Mouse (Mus musculus): Measurements from ENCODE around the gene Tbccd1.
A peak's percentile ranks its signal among the peaks of the same experiment; 100 is the strongest.

The Tbccd1 gene

DNA sequence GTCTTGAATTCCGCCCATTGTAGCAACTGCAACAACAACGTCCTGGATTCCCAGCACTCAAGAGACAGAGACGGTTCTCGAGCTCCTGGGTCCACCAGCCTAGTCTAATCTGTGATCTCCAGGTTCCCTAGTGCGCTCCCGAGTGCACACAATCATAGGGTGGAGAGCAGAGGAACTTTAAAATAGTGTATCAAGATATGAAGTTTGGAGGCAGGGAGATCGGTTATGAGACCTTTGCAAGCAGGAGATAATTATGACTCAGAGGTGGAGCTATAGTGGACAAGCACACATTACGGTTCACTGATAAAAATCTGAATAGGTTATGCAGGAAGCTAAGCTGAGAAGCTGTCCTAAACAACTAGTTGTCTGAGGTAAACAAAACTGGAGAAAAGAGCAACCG, 696 bp downstream of the Tbccd1 start:
- DNase-seq, result no peak

DNA sequence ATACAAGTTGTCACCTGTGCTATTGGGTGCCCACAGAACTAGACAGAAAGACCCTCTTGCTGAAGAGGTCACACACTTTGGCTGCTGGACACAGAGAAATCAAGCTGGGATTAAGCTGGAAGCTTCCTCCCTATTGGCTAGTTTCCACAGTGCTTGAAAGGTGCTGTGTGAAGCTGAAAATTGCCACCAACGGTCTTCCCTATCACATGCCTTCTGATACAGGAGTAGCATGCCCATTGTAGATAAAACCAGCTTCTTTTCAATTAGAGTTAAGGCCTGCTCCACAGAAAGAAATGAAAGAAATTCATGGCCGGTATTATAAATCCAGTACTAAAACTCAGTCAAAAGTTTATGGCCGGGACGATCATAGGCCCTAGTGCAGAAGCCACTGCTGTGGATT, 4.8 kb downstream of the Tbccd1 start:
- no peak for DNase-seq

DNA sequence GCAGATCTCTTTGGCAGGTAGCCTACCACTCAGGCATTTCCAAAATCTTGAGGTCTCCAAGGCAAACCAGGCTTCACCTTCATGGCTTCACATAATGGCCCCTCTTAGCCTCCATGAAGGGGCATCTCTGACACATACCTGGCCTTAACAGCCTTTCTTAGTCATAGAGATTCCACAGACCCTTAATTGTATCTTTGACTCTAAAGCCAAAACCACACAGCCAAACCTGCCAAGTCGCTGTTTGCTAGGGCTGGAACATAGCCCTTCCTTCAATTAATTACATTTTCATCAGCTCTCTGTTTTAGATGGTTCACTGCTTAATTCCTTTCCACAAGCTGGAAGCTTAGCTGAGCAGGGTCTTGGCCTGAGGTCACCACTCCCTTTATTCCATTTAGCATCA, 9.1 kb downstream of the Tbccd1 start:
- no peak for DNase-seq

DNA sequence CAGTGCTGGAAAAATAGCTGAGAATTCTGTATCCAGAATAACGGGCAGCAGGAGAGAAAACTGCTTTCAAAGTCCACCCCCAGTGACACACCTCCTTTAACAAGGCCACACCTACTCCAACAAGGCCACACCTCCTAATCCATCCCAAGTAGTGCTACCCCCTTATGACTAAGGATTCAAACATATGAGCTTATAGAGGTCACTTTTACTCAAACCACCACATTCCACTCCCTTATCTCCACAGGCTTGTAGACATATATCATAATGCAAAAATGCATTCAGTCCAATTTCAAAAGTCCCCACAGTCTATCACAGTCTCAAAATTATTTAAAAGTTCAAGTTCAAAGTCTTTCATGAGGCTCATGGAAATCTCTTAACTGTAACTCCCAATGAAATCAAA, 9.8 kb downstream of the Tbccd1 start:
- no peak for DNase-seq

DNA sequence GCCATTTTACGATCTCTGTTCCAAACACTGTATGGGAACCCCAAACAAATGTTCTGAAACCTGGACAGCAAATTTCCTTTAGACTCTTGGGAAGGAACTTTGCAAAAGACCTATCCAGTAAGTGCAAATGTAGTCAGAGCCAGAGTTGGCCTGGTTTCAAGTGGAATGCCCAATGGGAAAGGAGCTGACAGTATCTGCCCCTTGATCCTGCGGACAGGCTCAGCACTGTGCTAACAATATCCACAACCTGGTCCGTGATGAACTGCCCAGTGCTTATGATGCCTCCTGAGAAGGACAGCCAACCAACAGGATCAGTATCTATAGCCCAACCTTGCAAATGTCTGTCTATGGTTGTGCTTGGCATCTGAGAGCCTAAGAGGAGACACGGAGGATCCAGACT, 12.0 kb downstream of the Tbccd1 start:
- DNase-seq, result peak; percentile 64 to 78

DNA sequence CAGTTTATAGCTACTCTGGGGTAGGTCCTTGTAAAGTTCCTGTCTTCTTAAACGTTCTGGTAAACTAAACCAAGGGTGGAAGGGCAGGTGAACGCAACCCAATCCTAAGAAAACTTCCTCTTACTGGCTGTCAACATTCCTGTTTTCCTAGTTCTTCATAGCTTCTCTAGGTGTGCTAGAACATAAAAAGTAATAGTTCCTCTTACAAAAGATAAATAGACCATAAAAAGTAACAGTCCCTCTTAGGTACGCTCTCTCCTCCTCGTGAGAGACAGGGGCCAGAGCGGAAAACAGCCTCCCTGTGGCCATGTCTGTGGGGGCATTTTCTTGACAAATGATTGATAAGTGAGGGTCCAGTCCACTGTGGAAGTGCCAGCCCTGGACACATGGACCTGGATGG, 12.6 kb downstream of the Tbccd1 start:
- DNase-seq, result no peak

DNA sequence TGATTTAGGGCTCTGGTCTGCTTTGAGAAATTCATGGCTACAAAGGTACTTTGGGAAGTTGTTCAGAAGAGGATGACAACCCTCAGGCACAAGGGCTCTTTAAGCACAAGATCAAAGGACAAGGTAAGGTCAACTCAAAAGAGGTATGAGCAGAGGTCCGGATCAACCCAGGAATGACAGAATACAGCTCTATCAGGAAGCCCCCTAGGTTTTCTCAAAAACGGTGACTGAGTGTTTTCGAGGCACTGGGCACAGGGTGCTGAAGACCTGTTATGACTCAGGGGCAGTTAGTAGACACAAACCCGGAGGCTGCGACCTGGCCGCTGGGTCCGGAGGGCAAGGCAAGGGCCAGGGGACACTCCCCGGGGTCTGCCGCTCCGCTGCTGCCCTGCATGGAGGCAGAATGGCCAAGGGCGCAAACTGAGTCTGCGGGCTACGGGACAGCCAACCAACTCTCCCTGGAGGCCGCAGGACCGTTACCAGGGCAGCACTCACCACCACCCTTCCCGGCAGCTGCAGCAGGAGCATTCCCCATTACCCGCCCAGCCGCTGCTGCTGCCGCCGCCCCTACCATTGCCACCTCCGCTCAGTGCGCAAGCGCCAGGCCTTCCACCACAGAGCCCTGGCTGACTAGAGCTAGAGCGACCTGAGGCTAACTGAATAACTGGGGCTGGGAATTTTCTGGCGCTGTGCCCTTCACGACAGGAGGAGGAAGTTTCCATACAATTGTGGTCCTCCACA, 13.2 kb downstream of the Tbccd1 start:
- DNase-seq, result peak; percentile 94 to 95

DNA sequence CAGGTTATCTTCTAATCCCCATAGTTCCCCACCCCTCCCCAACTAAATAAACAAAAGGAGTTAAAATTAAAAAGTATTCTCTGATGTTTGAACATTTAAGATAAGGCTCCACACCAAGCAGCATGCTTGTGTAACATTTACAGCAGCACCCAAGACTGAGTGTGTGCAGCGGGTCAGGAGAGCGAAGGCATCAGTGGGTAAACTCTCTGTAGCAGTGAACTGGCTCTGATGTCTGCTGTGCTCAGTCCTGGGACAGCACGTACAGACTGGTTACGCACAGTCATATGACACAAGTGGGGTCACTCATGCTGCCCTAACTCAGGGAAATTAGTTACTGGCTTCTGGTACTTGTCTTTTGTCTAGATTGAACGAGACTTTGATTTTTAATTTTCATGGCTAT, 14.6 kb downstream of the Tbccd1 start:
- no peak for DNase-seq

DNA sequence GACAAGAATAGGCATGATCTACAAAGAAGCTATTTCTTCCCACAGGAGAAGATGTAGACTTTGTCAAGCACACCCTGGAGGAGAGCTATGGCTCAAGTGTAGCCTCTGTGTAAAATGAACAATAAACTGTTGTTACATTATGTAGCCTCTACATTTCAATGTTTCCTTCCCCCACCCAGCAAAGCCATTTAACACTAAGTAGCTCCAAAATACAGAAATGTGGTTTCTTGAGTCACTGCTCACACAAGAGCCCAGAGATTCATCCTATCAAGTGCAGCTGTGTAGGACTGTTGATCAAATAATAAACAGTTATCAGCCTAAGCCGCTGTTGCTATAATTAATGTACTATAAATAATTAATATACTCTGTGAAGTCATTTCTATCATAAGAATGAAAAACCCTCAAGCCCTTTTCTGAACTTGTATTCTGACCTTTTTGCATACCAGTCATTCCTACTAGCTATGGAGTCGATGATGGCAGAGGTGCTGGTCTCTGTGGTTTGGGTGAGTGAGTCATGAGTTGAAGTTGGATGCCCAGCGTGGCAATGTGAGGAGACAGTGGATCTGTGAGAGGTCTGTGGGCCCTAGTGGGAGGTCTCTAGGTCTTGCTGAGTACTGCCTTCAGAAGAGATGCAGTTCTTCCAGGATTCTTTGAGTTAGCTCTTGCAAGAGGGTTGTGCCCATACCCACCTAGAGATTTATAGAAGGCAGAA, 18.2 kb downstream of the Tbccd1 start:
- DNase-seq, result no peak

DNA sequence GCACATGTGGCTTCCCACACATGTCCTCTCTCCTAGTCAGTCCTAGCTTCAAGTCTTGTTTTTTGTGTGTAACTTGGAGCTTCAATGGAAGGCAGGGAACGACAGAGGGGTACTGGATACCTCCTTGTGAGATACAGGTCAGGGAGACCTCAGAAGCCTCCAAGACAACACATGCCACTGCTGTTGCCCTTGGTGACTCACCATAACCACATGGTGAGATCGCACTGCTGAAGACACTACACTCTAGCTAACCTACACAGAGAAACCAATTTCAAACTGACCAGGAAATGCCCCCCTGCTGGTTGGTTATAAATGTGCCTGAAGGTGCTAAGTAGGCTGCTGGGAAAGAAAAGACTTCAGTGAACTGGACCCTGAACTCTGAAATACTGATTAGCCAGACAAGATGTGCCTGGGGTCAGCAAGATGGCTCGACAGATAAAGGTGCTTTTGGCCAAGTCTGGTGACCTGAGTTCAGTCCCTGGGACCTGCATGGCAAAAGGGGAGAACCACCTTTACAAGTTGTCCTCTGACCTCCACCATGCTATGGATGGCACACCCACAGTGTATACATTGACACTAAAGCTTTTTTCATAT, 24.4 kb downstream of the Tbccd1 start:
- DNase-seq, result no peak

DNA sequence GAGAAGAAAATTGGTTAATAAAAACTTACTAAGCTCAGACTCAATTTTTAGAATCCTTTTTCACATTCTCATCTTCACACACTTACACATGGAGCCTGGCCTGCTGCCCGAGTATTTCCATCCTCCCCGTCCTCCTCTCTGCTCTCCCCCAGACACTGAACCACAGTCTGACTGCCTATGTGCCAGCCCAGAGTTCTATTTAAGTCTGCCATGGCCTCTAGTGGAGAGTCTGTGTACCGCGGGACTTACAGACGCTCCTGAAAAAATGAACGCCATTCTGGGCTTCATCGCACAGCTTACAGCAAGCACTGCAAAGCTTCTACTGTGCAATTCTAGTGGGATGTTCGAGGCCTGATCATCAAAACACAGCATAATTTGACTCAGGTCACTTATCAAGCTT, 36.7 kb downstream of the Tbccd1 start:
- DNase-seq, result no peak

DNA sequence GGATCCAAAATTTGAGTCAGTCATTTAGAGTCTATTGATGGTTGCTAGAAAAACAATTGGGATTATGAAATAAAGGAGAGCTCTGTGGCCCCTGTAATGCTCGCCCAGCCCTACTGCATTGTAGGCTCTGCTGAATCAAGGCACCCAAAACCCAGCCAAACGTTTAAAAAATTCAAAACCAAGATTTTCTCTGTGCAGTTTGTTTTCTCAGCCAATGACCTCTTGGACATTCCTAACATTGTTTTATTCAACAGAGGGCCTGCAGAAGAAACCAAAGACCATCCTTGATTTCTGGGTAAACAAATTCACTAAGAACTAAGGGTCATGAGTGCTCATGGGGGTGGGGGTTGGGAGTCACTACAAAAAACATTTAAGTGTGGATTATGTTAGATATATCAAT, 46.0 kb downstream of the Tbccd1 start, which contains the start of gene Crygs:
TSS of gene Crygs (minus strand) at position 101 of the 400 bp plus-strand sequence.
- DNase-seq, result no peak

DNA sequence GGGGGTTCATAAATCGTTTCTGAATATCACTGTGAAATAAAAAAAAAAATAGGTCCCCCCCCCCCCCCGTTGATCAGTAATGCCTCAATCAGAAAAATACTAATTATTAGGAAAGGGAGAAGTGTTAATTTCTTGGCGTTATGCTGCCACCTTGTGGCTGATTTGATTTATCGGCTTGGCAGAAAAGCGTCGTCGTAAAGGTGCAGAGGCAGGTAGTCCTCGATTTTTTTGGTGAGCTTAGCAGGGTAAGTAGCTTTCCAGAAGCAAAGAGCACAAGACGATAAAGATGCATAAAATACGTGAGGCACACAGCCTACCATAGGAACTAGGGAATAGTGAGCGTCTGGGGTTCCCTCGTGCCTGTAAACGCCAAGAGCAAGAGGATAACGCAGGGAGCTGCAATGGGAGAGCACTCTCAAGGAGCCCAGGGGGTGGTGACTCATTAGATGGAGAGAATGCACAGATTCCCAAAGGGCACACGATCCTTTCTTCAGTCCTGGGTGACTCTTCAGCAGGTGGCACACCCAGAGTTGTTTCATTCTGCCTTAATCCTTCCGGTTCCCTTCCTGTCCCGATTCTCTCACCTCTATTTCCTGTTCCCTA, 49.9 kb downstream of the Tbccd1 start:
- DNase-seq, result peak; percentile 57 to 76

DNA sequence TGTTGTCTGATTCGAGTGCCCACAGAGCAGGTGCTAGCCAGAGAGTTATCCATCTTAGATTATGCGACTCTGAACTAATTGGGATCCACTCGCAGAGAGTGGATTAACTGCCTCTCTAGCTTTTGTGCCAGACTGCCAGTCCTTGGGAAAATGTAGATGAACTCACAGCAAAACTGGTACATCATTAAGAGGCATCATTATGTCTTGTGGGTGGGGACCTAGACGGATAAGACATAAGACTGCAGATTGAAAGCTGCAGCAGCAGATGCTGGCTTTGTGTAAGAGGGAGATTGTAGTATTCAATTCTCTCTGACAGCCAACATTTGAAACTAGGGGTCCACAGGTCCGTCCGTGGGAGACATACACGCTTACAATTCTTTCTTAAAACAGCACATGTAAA, 54.7 kb downstream of the Tbccd1 start:
- no peak for DNase-seq

DNA sequence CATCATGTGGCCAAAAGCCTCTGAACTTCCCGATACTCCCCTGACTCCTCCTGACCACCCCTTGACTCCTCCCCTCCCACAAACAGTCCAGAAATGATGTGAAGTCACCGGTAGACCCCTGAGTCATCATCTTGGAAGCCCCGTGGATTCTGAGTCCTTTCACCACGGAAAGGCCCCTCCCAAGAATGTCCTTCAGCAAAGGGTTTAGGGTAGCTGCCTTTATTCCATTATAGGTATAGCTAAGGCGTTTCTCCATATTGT, 56.7 kb downstream of the Tbccd1 start:
- DNase-seq, result no peak

DNA sequence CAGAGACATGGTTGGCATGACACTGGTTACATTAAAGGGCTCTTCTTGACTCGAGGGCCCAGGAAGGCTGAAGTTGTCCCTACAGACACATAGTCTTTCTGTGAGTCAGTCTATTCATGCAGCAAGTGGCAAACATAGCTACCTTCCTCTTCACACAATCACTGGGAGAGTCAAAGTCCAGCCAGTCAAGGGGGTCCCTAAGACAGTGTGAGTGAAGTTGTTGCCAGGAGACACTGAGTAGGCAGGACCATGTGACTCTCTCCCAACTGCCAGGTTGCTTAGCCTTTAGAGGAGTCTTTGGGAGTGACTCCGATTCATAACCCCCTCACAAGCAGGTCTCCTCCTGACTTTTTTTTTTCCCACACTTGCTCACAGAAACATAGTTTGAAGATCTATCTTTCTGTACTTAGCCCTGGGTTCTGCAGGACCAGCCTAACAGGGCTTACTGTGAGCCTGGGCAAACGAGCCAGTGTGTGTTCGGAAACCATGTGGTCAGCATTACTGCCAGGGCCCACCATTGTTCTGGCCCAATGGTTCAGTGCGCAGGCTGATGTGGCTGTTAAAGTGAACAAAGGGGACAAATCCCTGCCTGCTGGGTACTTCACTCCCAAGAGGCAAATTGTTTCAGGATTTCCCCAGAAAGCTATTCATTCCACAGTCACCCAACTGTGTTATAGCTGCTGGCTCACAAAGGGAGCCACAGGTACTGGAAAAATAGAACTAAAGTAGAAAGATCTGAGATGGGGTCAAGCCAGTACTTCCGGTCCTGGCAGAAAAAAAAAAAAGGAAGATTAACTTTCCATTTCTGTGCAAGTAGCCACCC, 57.2 kb downstream of the Tbccd1 start:
- DNase-seq, result no peak

DNA sequence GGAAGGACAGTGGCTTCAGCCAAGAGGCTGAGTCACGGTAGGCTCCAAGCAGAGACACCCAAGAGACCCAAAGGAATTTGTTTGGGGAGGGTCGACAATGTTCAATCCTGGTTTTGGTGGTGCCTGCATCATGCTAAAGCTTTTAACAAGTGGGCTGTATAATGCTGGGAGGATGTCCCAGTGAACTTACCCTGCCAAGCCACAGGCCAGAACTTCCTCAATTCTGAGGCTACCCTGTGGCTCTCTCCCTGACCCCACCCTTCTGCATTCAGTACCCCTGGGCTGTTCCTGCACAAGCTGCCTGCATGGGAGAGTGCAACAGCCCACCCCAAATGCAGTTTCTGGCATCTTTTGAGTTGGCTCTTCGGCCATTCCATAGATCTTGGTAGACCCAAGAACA, 58.9 kb downstream of the Tbccd1 start:
- DNase-seq, result no peak

DNA sequence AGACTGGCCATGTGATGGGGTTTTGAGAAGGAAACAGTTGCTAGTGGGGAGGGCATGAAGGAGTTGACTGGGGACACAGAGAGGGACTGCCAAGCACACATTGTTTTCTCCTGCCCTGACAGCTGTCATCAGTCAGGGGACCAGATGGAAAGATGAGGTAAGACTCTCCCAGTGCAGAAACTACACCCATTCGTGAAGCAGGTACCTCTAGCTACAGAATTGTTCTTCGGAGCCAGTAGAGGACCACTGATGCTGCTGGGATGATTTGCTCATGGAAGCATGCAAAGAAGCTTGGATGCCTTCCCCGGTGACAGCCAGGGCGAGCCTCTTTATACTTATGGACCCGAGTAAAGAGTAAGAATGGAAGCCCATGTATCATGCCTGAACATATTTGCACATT, 59.9 kb downstream of the Tbccd1 start:
- no peak for DNase-seq

DNA sequence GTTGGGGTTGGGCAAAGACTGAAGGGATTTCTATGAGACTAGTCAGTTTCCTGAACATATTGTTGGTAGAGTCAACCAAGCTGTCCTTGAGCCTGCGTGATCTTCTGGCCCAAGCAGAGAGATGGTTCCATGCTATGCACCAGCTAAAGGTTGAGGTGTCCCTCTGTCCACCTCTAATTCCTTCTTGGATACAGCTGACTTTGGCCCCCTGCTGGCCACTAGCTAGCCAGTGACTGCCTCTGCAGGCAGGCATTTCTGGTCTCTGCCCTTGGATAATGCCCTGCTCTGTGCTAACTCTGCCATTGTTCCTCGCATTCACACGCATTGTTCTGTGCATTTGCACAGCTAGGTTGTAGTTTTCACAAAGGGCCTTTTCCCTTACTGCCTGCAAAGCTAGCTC, 62.0 kb downstream of the Tbccd1 start:
- peak; percentile 49 to 55 for DNase-seq

DNA sequence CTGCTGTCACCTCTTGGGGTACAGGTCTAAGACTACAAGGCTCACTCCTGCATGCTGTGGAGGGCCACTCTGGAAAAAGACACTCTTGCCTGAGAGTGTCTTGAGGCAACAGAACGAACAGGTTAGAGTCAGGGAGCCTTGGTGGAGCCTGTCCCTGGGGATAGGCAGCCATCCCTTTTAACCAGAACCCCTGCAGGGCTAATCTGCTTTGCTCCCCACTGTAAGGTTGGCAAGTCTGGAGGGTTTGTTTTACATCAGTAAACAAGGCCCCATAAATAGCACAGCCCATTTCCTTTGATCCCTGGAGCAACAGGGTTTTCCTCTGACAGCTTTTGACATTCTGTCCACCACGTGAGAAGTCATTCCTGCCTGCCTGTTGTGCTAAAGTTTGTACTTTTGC, 66.2 kb downstream of the Tbccd1 start:
- no peak for DNase-seq

DNA sequence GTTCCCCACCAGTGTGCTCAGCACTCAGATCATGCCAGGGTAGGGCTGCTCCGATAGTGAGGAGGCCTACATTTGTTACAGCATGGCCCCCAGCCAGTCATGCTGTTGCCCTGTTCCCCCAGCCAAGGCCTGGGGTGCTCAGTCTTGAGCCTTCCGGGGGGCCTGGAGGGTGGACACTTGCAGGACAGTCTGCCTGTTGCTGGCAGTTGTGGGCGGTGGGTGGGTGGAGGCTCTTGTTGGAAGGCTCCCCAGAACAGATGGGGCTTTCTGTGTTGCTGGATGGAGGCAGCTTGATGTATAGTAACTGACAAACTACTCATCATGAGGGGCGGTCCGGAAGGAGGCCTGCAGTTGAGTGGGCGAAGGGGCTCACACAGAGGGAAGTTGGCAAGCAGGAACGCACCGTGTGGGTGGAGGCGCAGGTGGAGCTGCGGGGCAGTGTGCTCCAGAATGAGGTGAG, 67.5 kb downstream of the Tbccd1 start:
- DNase-seq, result no peak

DNA sequence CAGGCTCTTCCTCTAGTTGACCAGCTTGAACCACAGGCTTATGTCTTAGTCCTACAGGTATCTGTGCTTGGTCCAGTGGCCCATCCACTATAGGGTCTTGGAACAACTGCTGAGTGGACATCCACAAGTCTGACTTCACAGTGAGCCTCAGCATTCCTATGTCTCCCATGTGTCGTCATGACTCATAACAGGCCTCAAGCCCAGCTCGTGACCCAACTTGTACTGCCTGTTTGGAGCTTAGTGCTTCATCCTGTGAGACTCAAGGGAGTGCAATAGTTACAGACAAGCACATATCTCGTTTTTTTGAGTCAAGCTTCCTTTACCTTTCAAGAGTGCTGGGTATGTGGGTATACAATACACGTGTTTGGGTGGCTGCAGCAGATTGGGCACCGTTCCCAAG, 74.8 kb downstream of the Tbccd1 start:
- no peak for DNase-seq

DNA sequence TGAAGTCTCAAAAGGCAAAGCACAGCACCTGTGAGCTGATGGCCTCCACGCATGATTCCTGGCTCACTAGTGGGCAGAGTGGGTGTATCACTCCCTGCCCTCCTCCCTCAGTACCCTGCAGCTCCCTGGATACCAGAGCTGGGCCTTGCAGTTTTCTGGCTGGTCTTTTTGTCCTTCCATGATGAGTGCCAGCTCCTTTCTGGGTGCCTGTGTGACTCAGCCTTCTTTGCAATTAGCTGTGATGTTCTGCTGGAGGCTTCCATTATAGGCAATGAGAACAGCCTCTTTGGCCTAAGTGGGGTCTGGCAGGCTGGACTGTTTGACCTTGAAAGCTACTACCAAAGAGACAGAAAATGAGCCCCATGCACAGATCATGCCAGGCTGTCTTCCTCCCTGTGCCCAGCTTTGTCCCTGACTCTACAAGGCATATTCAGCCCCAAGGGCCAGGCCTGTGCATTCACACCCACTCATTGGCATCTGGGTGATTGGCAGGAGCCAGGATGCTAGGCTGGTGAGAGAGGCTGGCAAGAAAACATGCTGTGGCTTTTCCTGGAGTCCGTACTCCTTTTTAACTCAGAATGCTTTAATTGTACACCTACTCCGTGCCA, 78.1 kb downstream of the Tbccd1 start:
- no peak for DNase-seq

Measured in kidney, postnatal 25 days (tissue).